Mouse (Mus musculus): Measurements from ENCODE around the gene Trip4. TPM values are rescaled to one million over a fixed set of nuclear protein-coding genes. Genes with fewer than 3 reads are reported as not detected.
A peak's percentile ranks its signal among the peaks of the same experiment; 100 is the strongest.

The Trip4 gene
- polyA plus RNA-seq, 1 experiment, result not detected

GRCm38 (mm10) chr9:65829410-65829809 is 79.2 kb downstream of the Trip4 start:
- no peak overlapping the region for H3K4me3 ChIP-seq (ENCODE audit: insufficient read depth, low read depth, low read length)
- no peak overlapping the region for H3K27ac ChIP-seq (ENCODE audit: insufficient read depth, low read depth, low read length)
- WGBS, result 64% methylated on average over 2 of the region's 2 CpGs
- TF ChIP-seq POLR2A (IDR thresholded peaks at IDR 0.05; ENCODE audit: insufficient read depth, low read depth, low read length) (no peak), CTCF (IDR thresholded peaks at IDR 0.05; ENCODE audit: insufficient read depth, low read depth, low read length) (no peak)
- peaks cover 8% of the 10 kb centered on the region; the same call in 1 of the 2 replicates for H3K4me1 ChIP-seq (ENCODE audit: control insufficient read depth, insufficient read depth, low read length)

- Histone ChIP-seq H3K4me1 (ENCODE audit: control insufficient read depth, insufficient read depth, low read length) (peaks cover 11% of the 10 kb centered on the region), H3K4me3 (ENCODE audit: insufficient read depth, low read depth, low read length) (no peak overlapping the region), H3K27ac (ENCODE audit: insufficient read depth, low read depth, low read length) (no peak overlapping the region)
- WGBS, result 42% methylated on average over 3 of the region's 3 CpGs
- TF ChIP-seq POLR2A (IDR thresholded peaks at IDR 0.05; ENCODE audit: insufficient read depth, low read depth, low read length) (no peak), CTCF (IDR thresholded peaks at IDR 0.05; ENCODE audit: insufficient read depth, low read depth, low read length) (no peak)
Observed at GRCm38 (mm10) chr9:65828511-65828910, 80.1 kb downstream of the Trip4 start.

- TF ChIP-seq POLR2A (IDR thresholded peaks at IDR 0.05; ENCODE audit: insufficient read depth, low read depth, low read length) (no peak), CTCF (IDR thresholded peaks at IDR 0.05; ENCODE audit: insufficient read depth, low read depth, low read length) (no peak)
Observed at GRCm38 (mm10) chr9:65828016-65828403, 80.6 kb downstream of the Trip4 start.

GRCm38 (mm10) chr9:65827344-65828015 is 81.1 kb downstream of the Trip4 start, which contains the start of gene Zfp609:
Gene Zfp609, minus strand, starts transcription at chr9:65827564.
- H3K4me1 ChIP-seq (ENCODE audit: control insufficient read depth, insufficient read depth, low read length), result peaks cover 13% of the 10 kb centered on the region
- H3K27ac ChIP-seq (ENCODE audit: insufficient read depth, low read depth, low read length), result peak within 1 kb of the TSS; percentile 60
- no peak for TF ChIP-seq CTCF (IDR thresholded peaks at IDR 0.05; ENCODE audit: insufficient read depth, low read depth, low read length)
- no peak for TF ChIP-seq POLR2A (IDR thresholded peaks at IDR 0.05; ENCODE audit: insufficient read depth, low read depth, low read length)
- peak within 1 kb of the TSS; percentile 100 for H3K4me3 ChIP-seq (ENCODE audit: insufficient read depth, low read depth, low read length)
- 1% methylated on average over 67 of the region's 76 CpGs for WGBS

More at GRCm38 (mm10) chr9:65828016-65828403, 80.6 kb downstream of the Trip4 start:
- H3K4me3 ChIP-seq (ENCODE audit: insufficient read depth, low read depth, low read length), result peak overlapping the region; percentile 100
- peaks cover 11% of the 10 kb centered on the region for H3K4me1 ChIP-seq (ENCODE audit: control insufficient read depth, insufficient read depth, low read length)
- 3% methylated on average over 13 of the region's 13 CpGs for WGBS
- H3K27ac ChIP-seq (ENCODE audit: insufficient read depth, low read depth, low read length), result no peak overlapping the region

GRCm38 (mm10) chr9:65826588-65827343 is 81.8 kb downstream of the Trip4 start:
- Histone ChIP-seq H3K27ac (ENCODE audit: insufficient read depth, low read depth, low read length) (peak overlapping the region; percentile 60), H3K4me3 (ENCODE audit: insufficient read depth, low read depth, low read length) (peak overlapping the region; percentile 100), H3K4me1 (ENCODE audit: control insufficient read depth, insufficient read depth, low read length) (peaks cover 13% of the 10 kb centered on the region)
- 0 out of 2 replicates have a peak, but pooled peaks have one; percentile 9 for TF ChIP-seq POLR2A (IDR thresholded peaks at IDR 0.05; ENCODE audit: insufficient read depth, low read depth, low read length)
- TF ChIP-seq CTCF (IDR thresholded peaks at IDR 0.05; ENCODE audit: insufficient read depth, low read depth, low read length), result no peak
- WGBS, result under 1% methylated on average over 30 of the region's 31 CpGs

- WGBS, result 4% methylated on average over 4 of the region's 4 CpGs
- peak overlapping the region; percentile 60 for H3K27ac ChIP-seq (ENCODE audit: insufficient read depth, low read depth, low read length)
- no peak for TF ChIP-seq CTCF (IDR thresholded peaks at IDR 0.05; ENCODE audit: insufficient read depth, low read depth, low read length)
- no peak for TF ChIP-seq POLR2A (IDR thresholded peaks at IDR 0.05; ENCODE audit: insufficient read depth, low read depth, low read length)
- H3K4me1 ChIP-seq (ENCODE audit: control insufficient read depth, insufficient read depth, low read length), result peaks cover 13% of the 10 kb centered on the region
- peak overlapping the region; percentile 100 for H3K4me3 ChIP-seq (ENCODE audit: insufficient read depth, low read depth, low read length)
Observed at GRCm38 (mm10) chr9:65826226-65826587, 82.4 kb downstream of the Trip4 start.

- TF ChIP-seq CTCF (IDR thresholded peaks at IDR 0.05; ENCODE audit: insufficient read depth, low read depth, low read length) (no peak), POLR2A (IDR thresholded peaks at IDR 0.05; ENCODE audit: insufficient read depth, low read depth, low read length) (no peak)
- H3K4me1 ChIP-seq (ENCODE audit: control insufficient read depth, insufficient read depth, low read length), result peaks cover 13% of the 10 kb centered on the region
- WGBS, result 35% methylated on average over 10 of the region's 10 CpGs
- H3K4me3 ChIP-seq (ENCODE audit: insufficient read depth, low read depth, low read length), result no peak overlapping the region
- H3K27ac ChIP-seq (ENCODE audit: insufficient read depth, low read depth, low read length), result 0 out of 2 replicates have a peak overlapping the region, but pooled peaks have one; percentile 31
Observed at GRCm38 (mm10) chr9:65823716-65824462, 84.7 kb downstream of the Trip4 start.

GRCm38 (mm10) chr9:65822011-65822410 is 86.6 kb downstream of the Trip4 start:
- Histone ChIP-seq H3K4me1 (ENCODE audit: control insufficient read depth, insufficient read depth, low read length) (peaks cover 11% of the 10 kb centered on the region), H3K4me3 (ENCODE audit: insufficient read depth, low read depth, low read length) (no peak overlapping the region), H3K27ac (ENCODE audit: insufficient read depth, low read depth, low read length) (no peak overlapping the region)
- WGBS, result 72% methylated on average over 4 of the region's 4 CpGs
- TF ChIP-seq CTCF (IDR thresholded peaks at IDR 0.05; ENCODE audit: insufficient read depth, low read depth, low read length), result no peak
- no peak for TF ChIP-seq POLR2A (IDR thresholded peaks at IDR 0.05; ENCODE audit: insufficient read depth, low read depth, low read length)

Data from olfactory bulb, adult 2 months (tissue).